Mouse (Mus musculus): ENCODE data around the gene Dusp16.

GRCm38 (mm10) chr6:134713897-134714296 is 78.5 kb downstream of the Dusp16 start:
- TF ChIP-seq CTCF (IDR thresholded peaks at IDR 0.05; ENCODE audit: low read depth) (no peak), EP300 (optimal IDR thresholded peaks at IDR 0.05) (no peak)

All from stomach, postnatal 0 days (tissue).